Mouse (Mus musculus) brain, embryonic 14.5 days (tissue): ENCODE data around the gene Itga9.

Experiments used
- CTCF ChIP-seq: fragments of 200-500 bp; IDR thresholded peaks from 2 replicates; pipeline ENCODE4 v1.5.1; 2012; ENCODE audit warnings: inconsistent platforms, mild to moderate bottlenecking, moderate library complexity, borderline replicate concordance; ENCODE audit not compliant: insufficient read depth, insufficient read length; ENCODE audit errors: extremely low read depth
- POLR2A ChIP-seq: fragments of 200-500 bp; IDR thresholded peaks from 2 replicates; pipeline ENCODE4 v1.6.1; 2012; ENCODE audit warnings: mild to moderate bottlenecking, inconsistent platforms, borderline replicate concordance; ENCODE audit not compliant: poor library complexity, insufficient read depth, insufficient read length, severe bottlenecking; ENCODE audit errors: extremely low read depth

DNA sequence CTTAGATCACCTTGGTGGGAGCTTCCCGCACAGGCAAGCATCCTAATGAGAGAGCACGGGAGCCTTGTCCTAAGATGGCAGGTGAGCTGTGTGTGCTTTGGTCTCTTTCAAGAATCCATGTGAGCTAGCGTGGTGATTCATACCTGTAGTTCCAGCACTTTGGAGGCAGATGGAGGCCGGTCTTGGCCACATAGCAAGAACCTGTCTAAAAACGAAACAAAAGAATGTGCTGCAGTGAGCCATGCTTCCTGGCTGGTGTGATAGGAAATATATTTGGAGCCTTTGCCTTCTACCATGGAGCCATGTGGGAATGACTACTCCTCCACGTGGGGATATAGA, 275.4 kb downstream of the Itga9 start:
- TF ChIP-seq CTCF (no peak), POLR2A (no peak)
